Mouse (Mus musculus): ENCODE results near the gene Zbtb20. TPM values are rescaled to one million over a fixed set of nuclear protein-coding genes. Genes with fewer than 3 reads are reported as not detected.

Gene Zbtb20
- total and polyA plus RNA-seq, 2 experiments from 2014 or later = 19.8 to 45.8 TPM

DNA sequence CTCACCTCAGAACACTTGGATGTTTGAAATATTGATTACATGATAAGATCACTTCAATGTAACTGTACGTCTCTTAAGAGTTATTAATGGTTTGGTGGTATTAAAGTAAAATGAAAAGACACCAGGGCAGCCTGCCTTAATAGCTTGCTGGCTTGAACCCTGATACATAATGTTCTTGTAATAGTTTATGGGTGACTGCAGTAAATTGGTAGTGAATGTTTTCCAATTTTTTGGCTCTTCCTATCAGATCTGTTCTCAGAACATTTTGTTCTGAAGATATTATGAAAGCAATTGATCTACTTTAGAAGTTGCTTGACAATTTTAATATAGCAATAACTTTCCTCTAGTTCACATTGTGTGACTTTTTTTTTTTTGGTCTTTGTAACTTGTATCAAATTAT, 123.2 kb downstream of the Zbtb20 start:
- Histone ChIP-seq H3K9me3 (replicated peaks; ENCODE audit: control insufficient read depth, low read length) (no peaks in the 10 kb centered on the region), H3K36me3 (replicated peaks; ENCODE audit: control insufficient read depth, insufficient read depth, low read length) (no peaks in the 10 kb centered on the region), H3K27me3 (ENCODE audit: control insufficient read depth, insufficient read depth, low read length) (no peaks in the 10 kb centered on the region), H3K4me3 (ENCODE audit: low read depth, low read length) (no peak overlapping the region), H3K9ac (replicated peaks; ENCODE audit: low read depth, low read length) (no peak overlapping the region), H3K4me1 (ENCODE audit: control insufficient read depth, insufficient read depth) (no peaks in the 10 kb centered on the region), H3K27ac (ENCODE audit: low read depth) (no peak overlapping the region), H3K4me2 (ENCODE audit: low read depth, low read length) (no peak overlapping the region)
- ATAC-seq (ENCODE audit: insufficient read depth, low read depth) = no peak
- no peak for DNase-seq (ENCODE audit: low spot score)
- 81% methylated on average over 1 of the region's 1 CpGs for WGBS
- no peak for TF ChIP-seq CTCF (IDR thresholded peaks at IDR 0.05; ENCODE audit: low read depth)
- TF ChIP-seq EP300 (IDR thresholded peaks at IDR 0.05; ENCODE audit: low read depth) = no peak

DNA sequence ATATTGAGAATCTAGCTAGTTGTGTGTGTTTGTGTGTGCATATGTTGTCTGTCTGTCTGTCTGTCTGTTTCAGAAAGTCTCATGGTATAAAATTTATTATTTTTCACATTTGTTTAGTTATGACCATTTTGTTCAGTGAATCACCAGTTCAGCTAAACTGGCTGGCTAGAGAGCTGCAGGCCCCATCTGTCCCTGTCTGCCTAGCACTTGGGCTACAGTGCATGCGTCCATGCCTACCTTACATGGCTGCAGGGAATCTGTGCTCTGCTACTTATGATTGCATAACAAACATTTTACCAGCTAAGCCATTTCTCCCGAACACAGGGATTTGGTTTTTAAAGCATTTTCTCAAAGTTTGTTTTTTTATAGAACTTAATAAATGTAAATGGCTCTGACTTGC, 150.7 kb downstream of the Zbtb20 start:
- Histone ChIP-seq H3K9me3 (replicated peaks; ENCODE audit: control insufficient read depth, low read length) (no peaks in the 10 kb centered on the region), H3K4me1 (ENCODE audit: control insufficient read depth, insufficient read depth) (no peaks in the 10 kb centered on the region), H3K27ac (ENCODE audit: low read depth) (no peak overlapping the region), H3K4me2 (ENCODE audit: low read depth, low read length) (no peak overlapping the region), H3K9ac (replicated peaks; ENCODE audit: low read depth, low read length) (no peak overlapping the region), H3K4me3 (ENCODE audit: low read depth, low read length) (no peak overlapping the region), H3K27me3 (ENCODE audit: control insufficient read depth, insufficient read depth, low read length) (no peaks in the 10 kb centered on the region), H3K36me3 (replicated peaks; ENCODE audit: control insufficient read depth, insufficient read depth, low read length) (no peaks in the 10 kb centered on the region)
- TF ChIP-seq EP300 (IDR thresholded peaks at IDR 0.05; ENCODE audit: low read depth) (no peak), CTCF (IDR thresholded peaks at IDR 0.05; ENCODE audit: low read depth) (no peak)
- WGBS = 83% methylated on average over 2 of the region's 2 CpGs
- ATAC-seq (ENCODE audit: insufficient read depth, low read depth) (no peak), DNase-seq (ENCODE audit: low spot score) (no peak)

DNA sequence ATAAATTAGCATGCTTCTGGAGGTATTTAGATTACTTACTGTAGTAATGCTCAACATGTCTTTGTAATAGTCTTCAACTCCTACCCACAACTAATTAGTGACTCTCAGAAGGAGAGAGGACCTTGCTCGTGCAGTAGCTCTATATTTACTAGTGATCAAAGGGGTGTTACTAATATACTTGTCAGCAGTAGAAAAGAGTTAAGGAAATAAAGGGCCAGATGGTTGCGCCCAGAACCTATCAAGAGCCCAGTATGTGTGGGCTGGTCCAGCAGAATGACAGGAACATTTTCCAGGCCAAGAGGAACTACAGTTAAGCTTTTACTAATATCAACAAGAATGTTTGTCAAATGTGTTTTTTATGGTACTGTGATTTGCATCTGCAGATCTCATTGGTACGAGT, 153.6 kb downstream of the Zbtb20 start:
- TF ChIP-seq EP300 (IDR thresholded peaks at IDR 0.05; ENCODE audit: low read depth) (no peak), CTCF (IDR thresholded peaks at IDR 0.05; ENCODE audit: low read depth) (no peak)
- Histone ChIP-seq H3K9me3 (replicated peaks; ENCODE audit: control insufficient read depth, low read length) (no peaks in the 10 kb centered on the region), H3K4me2 (ENCODE audit: low read depth, low read length) (no peak overlapping the region), H3K27ac (ENCODE audit: low read depth) (no peak overlapping the region), H3K9ac (replicated peaks; ENCODE audit: low read depth, low read length) (no peak overlapping the region), H3K27me3 (ENCODE audit: control insufficient read depth, insufficient read depth, low read length) (no peaks in the 10 kb centered on the region), H3K36me3 (replicated peaks; ENCODE audit: control insufficient read depth, insufficient read depth, low read length) (no peaks in the 10 kb centered on the region), H3K4me1 (ENCODE audit: control insufficient read depth, insufficient read depth) (no peaks in the 10 kb centered on the region), H3K4me3 (ENCODE audit: low read depth, low read length) (no peak overlapping the region)
- ATAC-seq (ENCODE audit: insufficient read depth, low read depth) (no peak), DNase-seq (ENCODE audit: low spot score) (no peak)
- 53% methylated on average over 3 of the region's 3 CpGs for WGBS

DNA sequence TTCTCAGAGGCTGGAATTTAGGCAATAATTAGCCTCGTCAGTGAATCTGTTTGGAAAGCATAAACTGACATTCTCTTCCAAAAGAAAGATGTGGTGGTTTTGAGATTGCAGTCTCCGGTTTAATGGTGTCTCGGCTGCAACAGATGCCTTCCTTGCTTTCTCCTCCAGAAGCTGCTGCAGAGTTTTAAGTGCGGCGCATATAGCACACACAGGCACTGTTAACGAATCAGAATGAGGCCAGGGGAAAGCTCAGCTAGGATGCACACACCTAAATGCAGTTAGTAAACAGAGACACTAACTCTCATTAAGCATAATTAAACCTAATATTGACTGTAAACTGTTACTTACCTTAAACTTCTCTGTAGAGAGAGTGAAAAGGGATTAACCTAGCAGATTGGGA, 160.0 kb downstream of the Zbtb20 start:
- Histone ChIP-seq H3K4me3 (ENCODE audit: low read depth, low read length) (no peak overlapping the region), H3K27ac (ENCODE audit: low read depth) (no peak overlapping the region), H3K4me1 (ENCODE audit: control insufficient read depth, insufficient read depth) (no peaks in the 10 kb centered on the region), H3K36me3 (replicated peaks; ENCODE audit: control insufficient read depth, insufficient read depth, low read length) (no peaks in the 10 kb centered on the region), H3K27me3 (ENCODE audit: control insufficient read depth, insufficient read depth, low read length) (no peaks in the 10 kb centered on the region), H3K4me2 (ENCODE audit: low read depth, low read length) (no peak overlapping the region), H3K9me3 (replicated peaks; ENCODE audit: control insufficient read depth, low read length) (no peaks in the 10 kb centered on the region), H3K9ac (replicated peaks; ENCODE audit: low read depth, low read length) (no peak overlapping the region)
- DNase-seq (ENCODE audit: low spot score) = no peak
- ATAC-seq (ENCODE audit: insufficient read depth, low read depth) = no peak
- TF ChIP-seq EP300 (IDR thresholded peaks at IDR 0.05; ENCODE audit: low read depth) (no peak), CTCF (IDR thresholded peaks at IDR 0.05; ENCODE audit: low read depth) (no peak)
- WGBS = 72% methylated on average over 6 of the region's 6 CpGs

DNA sequence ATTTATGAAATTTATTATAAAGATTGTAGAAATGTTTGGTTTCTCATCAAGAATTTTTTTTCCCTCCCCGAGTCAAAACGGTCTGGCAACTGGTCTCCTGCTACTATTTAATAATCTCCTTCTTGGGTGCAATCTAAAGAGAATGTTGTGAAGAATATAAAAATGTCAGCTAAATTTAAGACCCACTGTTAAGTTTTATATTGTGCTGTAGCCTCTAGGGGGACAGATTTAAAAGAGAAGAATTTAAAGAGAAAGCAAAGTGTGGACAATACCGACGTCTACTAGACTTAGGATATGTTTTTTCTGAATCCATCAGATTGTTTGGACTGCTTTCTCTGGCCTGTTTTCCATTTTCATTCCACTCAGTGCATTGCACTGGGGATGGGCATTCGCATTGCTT, 160.8 kb downstream of the Zbtb20 start:
- no peaks in the 10 kb centered on the region for H3K9me3 ChIP-seq (replicated peaks; ENCODE audit: control insufficient read depth, low read length)
- H3K4me2 ChIP-seq (ENCODE audit: low read depth, low read length) = no peak overlapping the region
- no peak for DNase-seq (ENCODE audit: low spot score)
- no peaks in the 10 kb centered on the region for H3K4me1 ChIP-seq (ENCODE audit: control insufficient read depth, insufficient read depth)
- no peak for TF ChIP-seq EP300 (IDR thresholded peaks at IDR 0.05; ENCODE audit: low read depth)
- TF ChIP-seq CTCF (IDR thresholded peaks at IDR 0.05; ENCODE audit: low read depth) = no peak
- ATAC-seq (ENCODE audit: insufficient read depth, low read depth) = no peak
- WGBS = 83% methylated on average over 5 of the region's 5 CpGs
- no peak overlapping the region for H3K4me3 ChIP-seq (ENCODE audit: low read depth, low read length)
- H3K9ac ChIP-seq (replicated peaks; ENCODE audit: low read depth, low read length) = no peak overlapping the region
- no peaks in the 10 kb centered on the region for H3K36me3 ChIP-seq (replicated peaks; ENCODE audit: control insufficient read depth, insufficient read depth, low read length)
- H3K27ac ChIP-seq (ENCODE audit: low read depth) = no peak overlapping the region
- no peaks in the 10 kb centered on the region for H3K27me3 ChIP-seq (ENCODE audit: control insufficient read depth, insufficient read depth, low read length)

DNA sequence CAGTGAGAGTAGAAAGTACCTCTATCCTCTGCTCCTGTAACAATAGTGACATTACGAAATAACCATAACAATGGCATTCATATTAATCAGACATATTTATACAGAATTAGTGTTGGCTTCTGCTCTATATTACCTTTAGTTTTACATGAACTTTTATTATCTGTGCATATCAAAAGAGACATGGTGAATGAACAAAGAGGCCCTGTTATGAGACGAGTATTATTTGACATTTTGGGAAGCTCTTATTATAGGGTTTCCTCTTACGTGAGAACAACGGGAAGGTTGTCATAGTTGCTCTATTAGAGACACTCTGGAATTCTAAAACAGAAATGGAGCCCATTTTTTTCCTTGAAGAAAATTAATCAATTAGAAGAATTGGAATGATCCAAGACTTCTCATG, 161.6 kb downstream of the Zbtb20 start:
- H3K9ac ChIP-seq (replicated peaks; ENCODE audit: low read depth, low read length) = no peak overlapping the region
- WGBS = 89% methylated on average over 4 of the region's 4 CpGs
- H3K27me3 ChIP-seq (ENCODE audit: control insufficient read depth, insufficient read depth, low read length) = no peaks in the 10 kb centered on the region
- DNase-seq (ENCODE audit: low spot score) (no peak), ATAC-seq (ENCODE audit: insufficient read depth, low read depth) (no peak)
- no peak for TF ChIP-seq CTCF (IDR thresholded peaks at IDR 0.05; ENCODE audit: low read depth)
- no peak for TF ChIP-seq EP300 (IDR thresholded peaks at IDR 0.05; ENCODE audit: low read depth)
- H3K36me3 ChIP-seq (replicated peaks; ENCODE audit: control insufficient read depth, insufficient read depth, low read length) = no peaks in the 10 kb centered on the region
- no peaks in the 10 kb centered on the region for H3K4me1 ChIP-seq (ENCODE audit: control insufficient read depth, insufficient read depth)
- no peak overlapping the region for H3K27ac ChIP-seq (ENCODE audit: low read depth)
- H3K4me2 ChIP-seq (ENCODE audit: low read depth, low read length) = no peak overlapping the region
- H3K4me3 ChIP-seq (ENCODE audit: low read depth, low read length) = no peak overlapping the region
- no peaks in the 10 kb centered on the region for H3K9me3 ChIP-seq (replicated peaks; ENCODE audit: control insufficient read depth, low read length)

Data from heart, postnatal 0 days (tissue).